Mouse (Mus musculus): ENCODE results near the gene Pnpla7.

Gene Pnpla7

GRCm38 (mm10) chr2:25072398-25072797 is 96.6 kb downstream of the Pnpla7 start:
- no peak for DNase-seq (ENCODE audit: low read depth)

GRCm38 (mm10) chr2:25075506-25075905 is 99.7 kb downstream of the Pnpla7 start:
- DNase-seq (ENCODE audit: low read depth): no peak

- no peak for DNase-seq (ENCODE audit: low read depth)
Observed at GRCm38 (mm10) chr2:25078967-25079366, 103.1 kb downstream of the Pnpla7 start.

- DNase-seq (ENCODE audit: low read depth): no peak
Observed at GRCm38 (mm10) chr2:25080076-25080475, 104.2 kb downstream of the Pnpla7 start, which contains the start of gene Entpd8. Gene Entpd8 (plus strand): TSS chr2:25080304.

- no peak for DNase-seq (ENCODE audit: low read depth)
Observed at GRCm38 (mm10) chr2:25083697-25084096, 107.9 kb downstream of the Pnpla7 start.

GRCm38 (mm10) chr2:25085571-25085970 is 109.7 kb downstream of the Pnpla7 start:
- DNase-seq (ENCODE audit: low read depth): no peak

- DNase-seq (ENCODE audit: low read depth): no peak
Observed at GRCm38 (mm10) chr2:25087842-25088241, 112.0 kb downstream of the Pnpla7 start.

GRCm38 (mm10) chr2:25088636-25089035 is 112.8 kb downstream of the Pnpla7 start:
- DNase-seq (ENCODE audit: low read depth): no peak

GRCm38 (mm10) chr2:25094785-25095108 is 118.9 kb downstream of the Pnpla7 start:
- no peak for DNase-seq (ENCODE audit: low read depth)

GRCm38 (mm10) chr2:25095109-25095850 is 119.4 kb downstream of the Pnpla7 start, which contains the start of gene Noxa1:
Gene Noxa1 (minus strand): TSS chr2:25095149.
- no peak for DNase-seq (ENCODE audit: low read depth)

- no peak for DNase-seq (ENCODE audit: low read depth)
Observed at GRCm38 (mm10) chr2:25098005-25098615, 122.3 kb downstream of the Pnpla7 start.

- no peak for DNase-seq (ENCODE audit: low read depth)
Observed at GRCm38 (mm10) chr2:25098956-25099355, 123.1 kb downstream of the Pnpla7 start.

- no peak for DNase-seq (ENCODE audit: low read depth)
Observed at GRCm38 (mm10) chr2:25099703-25100102, 123.9 kb downstream of the Pnpla7 start.
